Mouse (Mus musculus) CD4-positive, CD25-positive, alpha-beta regulatory T cell, adult 4 months (primary cell): ENCODE data around the gene Tmem88b. TPM values are rescaled to one million over a fixed set of nuclear protein-coding genes. Genes with fewer than 3 reads are reported as not detected.
A peak's percentile ranks its signal among the peaks of the same experiment; 100 is the strongest.

Experiments
- ATAC-seq: one replicate; pipeline ENCODE4 v1.8.0; 2017
- polyA plus RNA-seq, 2 experiments: library from polyadenylated mRNA; unstranded; fragments of 100-300 nt; shearing (Covaris generic); gene quantifications; one replicate each; pipeline ENCODE4 v1.2.1; 2017

The Tmem88b gene
- polyA plus RNA-seq, 2 experiments from 2014 or later = not detected

GRCm38 (mm10) chr4:155788300-155788699, 2.6 kb upstream of the Tmem88b start:
- no peak for ATAC-seq

DNA sequence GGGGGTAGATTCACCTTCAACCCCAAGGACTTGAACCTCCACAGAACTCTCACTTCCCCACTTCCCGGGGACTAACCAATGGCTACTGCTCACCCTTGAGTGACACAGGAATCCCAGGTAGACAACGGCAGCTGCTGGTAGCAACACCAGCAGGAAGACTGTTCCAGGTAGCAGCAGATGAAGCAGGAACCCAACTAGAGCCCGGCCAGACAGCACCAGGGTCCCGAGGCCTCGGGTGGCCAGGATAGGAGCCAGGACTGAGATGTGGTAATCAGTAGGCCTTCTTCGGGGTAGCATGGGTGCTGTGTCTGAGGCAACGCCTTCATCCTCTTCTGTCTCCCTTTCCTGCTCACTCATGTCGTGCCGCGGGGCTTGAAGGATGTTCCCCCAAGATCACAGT, 428 bp downstream of the Tmem88b start:
- ATAC-seq = no peak

- peak; percentile 77 for ATAC-seq
Observed at GRCm38 (mm10) chr4:155784081-155784701, 1.5 kb downstream of the Tmem88b start.

DNA sequence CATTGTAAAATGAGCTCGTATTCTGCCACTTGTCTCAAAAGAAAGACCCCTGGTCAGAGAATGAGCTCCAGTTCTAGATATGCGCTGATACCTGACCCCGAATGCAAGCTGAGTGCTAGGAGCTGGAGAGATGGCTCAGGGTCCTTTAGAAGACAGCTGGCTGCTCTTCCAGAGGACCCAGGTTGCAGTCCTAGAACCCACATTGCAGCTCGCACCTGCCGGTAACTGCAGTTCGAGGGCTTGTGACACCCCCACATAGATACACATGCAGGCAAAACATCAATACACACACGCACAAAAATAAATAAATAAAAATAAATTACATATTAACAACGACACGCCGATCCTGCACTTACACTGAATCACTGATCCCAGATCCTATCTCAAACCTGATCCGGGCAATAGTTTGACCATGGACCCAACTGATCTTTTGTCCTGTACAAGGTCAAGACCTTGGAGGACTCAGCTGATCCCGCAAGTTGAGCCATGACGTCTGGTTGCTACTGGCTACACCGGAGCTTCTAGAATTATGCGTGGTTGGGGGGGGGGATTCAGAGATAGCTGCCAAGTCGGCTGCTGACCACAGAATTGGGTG, 2.1 kb downstream of the Tmem88b start:
- ATAC-seq = no peak

DNA sequence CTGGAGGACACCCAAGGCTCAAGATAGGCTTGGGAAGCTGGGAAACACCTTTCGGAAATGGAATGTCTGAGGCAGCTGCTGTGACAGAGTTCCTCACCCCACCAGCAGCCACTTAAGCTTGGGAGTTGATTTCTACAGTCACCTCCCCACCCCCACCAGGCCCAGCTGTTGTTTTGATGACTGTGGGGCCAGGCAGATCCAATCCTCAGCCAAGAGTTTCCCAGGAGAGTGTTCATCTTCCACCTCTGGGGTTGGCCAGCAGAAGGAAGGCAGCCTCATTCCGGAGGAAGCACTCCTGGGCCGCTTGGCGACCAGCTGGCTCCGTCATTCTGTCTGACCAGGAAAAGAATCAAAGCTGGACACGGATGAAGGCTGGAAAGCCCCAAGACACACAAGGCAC, 4.8 kb downstream of the Tmem88b start:
- no peak for ATAC-seq

DNA sequence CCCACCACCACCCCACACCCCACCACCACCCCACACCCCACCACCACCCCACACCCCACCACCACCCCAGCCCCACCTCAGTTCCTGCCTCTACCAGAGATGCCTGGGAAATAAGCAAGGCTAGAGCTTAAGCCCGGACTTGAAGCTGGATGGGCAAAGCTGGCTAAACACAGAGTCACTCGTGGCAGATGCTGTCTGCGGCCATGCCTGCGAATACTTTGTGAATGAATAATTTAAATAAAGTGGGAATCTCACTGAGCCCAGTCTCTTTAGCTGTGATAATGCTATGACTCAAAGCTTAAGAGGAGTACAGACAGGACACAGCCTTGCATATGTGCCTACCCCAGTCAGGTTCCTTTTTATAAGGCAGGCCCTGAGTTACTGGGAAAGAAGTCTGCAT, 6.2 kb downstream of the Tmem88b start:
- no peak for ATAC-seq

DNA sequence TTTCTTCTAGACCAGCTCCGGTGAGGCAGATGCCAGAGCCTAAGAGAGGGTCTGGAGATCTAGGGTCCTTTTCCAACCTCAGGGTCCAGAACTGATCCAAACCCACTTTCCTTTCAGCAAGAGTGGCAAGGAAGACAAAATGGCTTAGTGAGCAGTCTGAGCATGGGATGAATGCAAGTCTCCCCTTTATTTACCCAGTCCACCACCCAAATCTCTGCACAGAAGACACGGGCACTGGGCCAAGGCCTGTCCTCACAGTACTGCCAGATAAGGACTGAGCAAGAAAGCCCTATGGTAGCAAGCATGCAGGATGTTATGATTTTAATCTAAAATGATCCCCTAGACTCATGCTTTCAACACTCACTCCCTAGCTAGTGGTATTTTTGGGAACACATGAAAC, 7.9 kb downstream of the Tmem88b start:
- ATAC-seq = no peak

GRCm38 (mm10) chr4:155776704-155777335, 8.9 kb downstream of the Tmem88b start:
- ATAC-seq = no peak

GRCm38 (mm10) chr4:155775855-155776254, 9.8 kb downstream of the Tmem88b start:
- ATAC-seq = no peak

DNA sequence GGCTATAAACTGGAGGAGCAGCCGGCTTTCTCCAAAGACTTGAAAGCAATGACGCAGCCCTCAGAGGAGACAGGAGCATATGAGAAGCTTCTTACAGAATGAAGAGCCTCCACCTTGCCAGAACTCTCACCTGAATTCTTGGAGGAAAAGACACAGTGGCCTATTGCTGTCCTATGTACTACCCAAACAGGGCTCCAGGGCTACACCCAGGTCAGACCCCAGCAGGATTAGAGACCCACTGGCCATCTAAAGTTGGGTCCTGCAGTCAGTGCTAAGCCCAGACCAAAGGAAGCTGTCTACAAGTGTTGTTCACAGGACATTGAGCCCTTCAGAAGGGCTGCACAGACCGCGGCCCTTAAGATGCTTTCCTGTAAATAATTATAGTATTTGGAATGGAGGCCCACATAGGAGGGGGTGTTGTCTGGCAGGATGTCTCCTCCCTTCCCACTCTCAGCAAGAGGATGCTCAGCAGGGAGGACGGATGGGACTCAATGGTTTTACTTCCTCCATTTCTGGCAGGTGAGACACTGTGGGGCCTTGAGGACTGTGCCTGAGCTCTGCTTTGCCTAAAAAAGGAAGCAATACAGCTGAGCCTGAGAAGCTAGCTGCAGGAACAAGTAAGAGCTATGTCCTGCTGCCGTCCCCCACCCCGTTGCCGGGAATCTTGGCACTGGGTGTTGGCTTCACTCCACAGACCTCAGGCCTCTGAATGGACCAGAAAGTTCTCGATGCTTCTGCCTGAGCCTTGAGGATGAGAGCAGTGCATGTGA, 10.5 kb downstream of the Tmem88b start:
- no peak for ATAC-seq

GRCm38 (mm10) chr4:155774280-155774754, 11.4 kb downstream of the Tmem88b start, which contains the start of gene Vwa1:
TSS of gene Vwa1 (minus strand) at chr4:155774698.
- peak; percentile 81 for ATAC-seq

GRCm38 (mm10) chr4:155773335-155774078, 12.2 kb downstream of the Tmem88b start:
- no peak for ATAC-seq

GRCm38 (mm10) chr4:155772786-155773185, 12.9 kb downstream of the Tmem88b start:
- ATAC-seq = no peak

GRCm38 (mm10) chr4:155771706-155772105, 14.0 kb downstream of the Tmem88b start:
- no peak for ATAC-seq

DNA sequence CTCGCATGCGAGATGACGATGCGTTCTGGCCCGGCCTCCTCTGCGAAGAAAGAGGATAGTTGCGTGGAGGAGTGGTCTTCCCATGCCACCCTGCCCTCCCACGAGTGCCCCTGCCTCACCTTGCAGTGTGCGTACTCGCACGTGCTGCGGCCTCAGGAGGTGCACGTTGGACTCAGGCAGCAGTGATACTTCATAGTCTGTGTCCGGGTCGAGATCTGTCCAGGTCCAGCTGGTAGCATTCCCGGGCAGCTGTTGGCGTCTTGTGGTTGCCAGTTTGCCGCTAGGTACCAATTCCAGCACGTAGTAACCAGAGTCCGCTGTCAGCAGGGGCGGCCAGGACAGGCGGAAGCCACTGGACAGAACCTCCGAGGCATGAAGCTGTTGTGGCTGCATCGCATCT, 15.0 kb downstream of the Tmem88b start:
- no peak for ATAC-seq

DNA sequence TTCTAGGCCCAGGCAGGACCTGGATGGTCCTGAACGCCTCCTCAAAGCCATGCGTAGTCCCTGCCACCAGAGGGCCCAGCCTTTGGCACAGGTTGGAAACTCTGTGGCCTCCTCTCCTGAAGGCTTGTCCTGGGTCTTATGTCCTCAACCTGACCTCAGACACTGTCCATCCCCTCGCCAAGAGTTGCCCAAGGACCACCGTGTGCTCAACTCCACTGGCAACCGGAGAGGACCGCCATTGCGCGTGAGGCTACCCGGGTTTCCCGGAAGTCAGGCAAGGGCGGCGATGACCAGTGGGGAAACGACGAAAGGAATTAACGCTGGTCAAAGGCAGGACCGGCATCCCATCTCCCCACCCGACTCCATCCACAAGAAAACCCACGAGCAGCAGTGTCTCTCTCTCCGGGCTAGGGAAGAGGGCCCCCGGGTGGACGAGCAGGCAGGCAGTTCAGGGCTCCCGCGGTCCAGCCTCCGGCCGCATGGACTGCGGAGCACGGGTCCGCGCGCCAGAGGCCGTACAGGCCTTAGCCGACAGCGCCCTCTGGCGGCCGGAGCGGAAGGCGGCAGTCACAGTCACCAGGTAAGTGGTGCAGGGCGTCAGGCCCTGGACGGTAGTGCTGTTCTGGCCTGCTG, 15.7 kb downstream of the Tmem88b start:
- ATAC-seq = peak; percentile 67

DNA sequence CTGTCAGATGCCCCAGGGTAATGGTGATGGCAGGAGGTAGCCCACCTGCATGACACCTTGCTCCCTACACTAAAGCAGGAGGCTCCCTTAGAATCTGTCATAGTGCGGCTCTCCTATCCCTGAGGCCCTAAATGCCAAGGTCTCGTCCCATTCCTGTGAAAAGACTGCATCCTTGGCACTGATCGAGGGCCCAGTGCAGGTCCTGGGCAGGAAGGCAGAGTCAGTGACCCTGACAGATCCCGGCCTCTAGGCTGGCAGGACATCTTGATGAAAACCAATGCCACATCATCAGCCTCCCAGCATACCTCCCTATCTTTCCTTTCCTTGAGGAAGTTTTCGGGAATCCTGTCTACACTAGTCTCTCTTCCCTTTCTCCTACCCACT, 16.2 kb downstream of the Tmem88b start:
- ATAC-seq = no peak

GRCm38 (mm10) chr4:155762357-155762756, 23.3 kb downstream of the Tmem88b start:
- ATAC-seq = no peak

DNA sequence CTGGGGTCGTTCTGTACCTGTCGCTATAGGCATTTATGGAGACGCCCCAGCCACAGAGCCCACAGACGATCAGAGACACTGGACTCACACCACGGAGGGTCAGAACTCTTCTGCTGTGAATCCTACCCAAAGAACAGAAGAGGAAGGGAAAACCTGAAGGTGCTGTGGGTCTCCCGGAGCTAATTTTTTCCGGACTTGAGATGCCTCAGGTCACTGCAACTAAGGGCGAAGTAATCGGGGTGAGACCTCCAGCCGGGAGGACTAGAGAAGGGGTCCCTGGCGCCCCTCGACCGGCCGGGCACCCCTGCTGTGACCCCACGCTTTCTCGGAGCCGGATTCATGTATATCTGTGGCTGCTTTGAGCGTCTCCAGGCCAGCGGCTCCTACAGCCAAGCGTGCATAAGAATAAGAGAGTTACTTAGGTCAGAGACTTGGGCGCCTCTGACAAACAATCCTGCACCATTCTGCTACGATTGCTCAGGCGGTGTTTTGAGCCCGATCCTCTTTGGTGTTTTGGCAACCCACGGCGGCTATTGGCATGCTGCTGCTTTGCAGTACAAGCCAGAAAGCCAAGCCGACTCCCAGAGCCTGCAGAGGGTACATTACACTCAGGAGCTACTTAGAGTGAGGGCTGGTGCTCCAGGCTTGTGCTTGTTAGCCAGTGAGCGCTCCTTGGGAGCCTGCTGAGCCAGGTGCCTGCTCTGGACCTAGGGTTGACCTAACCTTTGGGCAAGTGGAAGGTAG, 24.1 kb downstream of the Tmem88b start:
- ATAC-seq = no peak

DNA sequence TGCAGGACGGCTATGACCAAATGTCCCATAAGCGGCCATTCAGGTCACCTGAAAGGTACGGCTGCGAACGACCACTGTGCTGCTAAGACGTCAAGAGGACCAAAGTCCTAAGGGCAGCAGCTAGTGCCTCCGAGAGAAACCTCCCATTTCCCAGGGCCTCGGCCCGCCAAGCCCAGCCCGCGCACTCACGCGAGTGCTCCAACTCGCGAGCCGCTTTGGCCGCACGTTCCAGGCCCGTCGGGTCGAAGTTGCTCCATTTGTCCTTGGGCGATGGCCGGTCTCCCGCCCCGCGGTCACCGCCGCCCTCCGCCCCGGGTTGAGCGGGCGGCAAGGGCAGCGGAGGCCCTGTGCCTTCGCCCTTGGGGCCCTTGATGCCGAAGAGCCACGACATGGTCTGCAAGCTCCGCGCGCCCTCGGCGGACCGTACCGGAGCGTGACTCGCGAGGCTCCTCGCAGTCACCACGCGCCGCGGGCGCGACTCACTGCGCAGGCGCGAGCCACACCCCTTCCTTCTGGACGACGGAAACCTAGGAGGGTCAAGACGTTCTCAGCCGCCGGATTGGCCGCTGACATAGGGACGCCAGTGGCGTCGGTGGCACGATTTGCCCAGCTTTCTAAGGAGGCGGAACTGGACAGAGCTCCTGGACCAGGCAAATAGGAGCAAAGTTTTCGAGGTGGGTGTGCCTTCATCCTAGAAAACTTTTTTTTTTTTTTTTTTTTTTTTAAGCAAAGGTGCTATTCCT, 24.9 kb downstream of the Tmem88b start, which contains the start of gene Atad3a:
Gene Atad3a (minus strand): TSS at position 481 of the 743 bp plus-strand sequence.
- ATAC-seq = peak; percentile 91
